Mouse (Mus musculus) kidney, adult 9 months (tissue): Measurements from ENCODE around the gene Olfr1256.

Experiments
- DNase-seq: peaks from one replicate; pipeline ENCODE4 v3.0.0; 2022

Olfr1256 gene

DNA sequence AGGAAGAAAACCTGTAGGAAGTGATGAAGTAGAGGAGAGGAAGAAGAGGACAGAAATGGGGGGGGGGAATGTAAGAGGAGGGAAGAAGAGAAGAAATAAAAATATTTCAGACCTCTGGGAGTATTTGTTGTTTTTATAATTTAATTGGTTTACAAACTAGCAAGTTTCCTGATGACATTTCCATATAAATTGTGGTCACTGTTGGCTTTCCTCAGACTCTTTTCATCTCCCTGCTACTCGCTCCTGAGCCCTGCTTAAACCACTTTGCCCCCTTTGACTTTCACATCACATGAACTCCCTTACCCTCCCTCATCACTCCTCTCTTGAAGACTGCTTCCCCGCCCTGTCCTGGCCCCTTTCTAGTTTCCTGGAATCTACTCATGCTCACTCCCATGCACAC, at the start of gene Olfr1256:
Olfr1256 (minus strand) TSS at position 101 of the 400 bp plus-strand sequence.
- no peak for DNase-seq

DNA sequence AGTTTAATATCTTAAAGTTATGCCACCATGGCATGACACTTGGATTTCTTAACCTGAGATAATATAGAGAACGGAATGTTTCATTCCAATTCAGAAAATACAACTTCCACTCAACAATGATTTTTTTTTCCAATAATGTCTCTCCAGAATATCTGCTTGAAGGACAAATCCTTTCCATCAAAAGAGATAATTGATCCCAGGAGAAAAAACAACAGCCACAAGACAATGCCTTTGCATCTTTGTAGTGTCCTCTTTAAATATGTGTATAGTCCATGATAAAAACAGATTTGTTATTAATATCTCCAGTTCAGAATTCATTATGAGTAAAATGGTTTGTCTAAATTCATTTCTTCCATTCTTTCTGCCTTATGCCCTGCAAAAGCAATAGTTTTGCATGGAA, 36.8 kb upstream of the Olfr1256 start, which contains the start of gene Olfr1257:
Olfr1257 (plus strand) TSS at position 301 of the 400 bp plus-strand sequence.
- DNase-seq: no peak

- DNase-seq: no peak
Observed at GRCm38 (mm10) chr2:89849230-89849629, 7.9 kb upstream of the Olfr1256 start.

- DNase-seq: no peak
Observed at GRCm38 (mm10) chr2:89848105-89848504, 6.8 kb upstream of the Olfr1256 start, which contains the start of gene Olfr48. Gene Olfr48, minus strand, starts transcription at chr2:89848205.

GRCm38 (mm10) chr2:89820216-89820615, 21.1 kb downstream of the Olfr1256 start:
- DNase-seq: no peak

GRCm38 (mm10) chr2:89811751-89812150, 29.6 kb downstream of the Olfr1256 start, which contains the start of gene Olfr1255:
Gene Olfr1255, plus strand, starts transcription at chr2:89812051.
- DNase-seq: no peak

DNA sequence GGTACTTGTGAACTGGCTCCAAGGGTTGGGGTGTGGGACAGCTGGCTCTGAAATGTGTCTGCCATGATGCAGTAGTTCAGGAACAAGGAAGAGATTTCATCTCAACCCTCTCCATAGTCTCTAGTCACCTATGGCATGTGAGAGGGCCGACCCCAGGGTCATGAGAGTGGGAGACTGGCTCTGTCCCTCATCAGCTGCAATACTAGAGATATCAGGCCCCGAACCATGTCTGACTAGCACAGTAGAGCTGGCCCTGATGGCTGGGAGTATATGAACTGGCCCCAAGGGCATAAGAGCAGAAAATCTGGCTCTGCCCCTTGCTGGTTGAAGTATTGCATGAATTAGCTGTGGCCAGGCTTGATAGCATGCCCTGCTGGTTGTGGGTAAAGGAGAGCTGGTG, 30.6 kb downstream of the Olfr1256 start:
- DNase-seq: no peak

- DNase-seq: no peak
Observed at GRCm38 (mm10) chr2:89799583-89799982, 41.8 kb downstream of the Olfr1256 start.

- DNase-seq: no peak
Observed at GRCm38 (mm10) chr2:89793519-89793918, 47.8 kb downstream of the Olfr1256 start, which contains the start of gene Olfr1254. Gene Olfr1254, minus strand, starts transcription at chr2:89793619.
